Mouse (Mus musculus) heart, postnatal 25 days (tissue): Measurements from ENCODE around the gene Spata16. TPM values are rescaled to one million over a fixed set of nuclear protein-coding genes. Genes with fewer than 3 reads are reported as not detected.

Experiments used
- DNase-seq: peaks from one replicate; pipeline ENCODE4 v3.0.0; 2022; ENCODE audit warnings: low spot score
- intact Hi-C: fragments of 180-260 bp; cut with DNase I; formaldehyde crosslinking; loops from one replicate; pipeline ENCODE4 v1.15.1; 2025
- total RNA-seq, 2 experiments: library from RNA; stranded (reverse); gene quantifications; 2 replicates each; pipeline ENCODE4 v1.2.3; 2021

Gene Spata16
- total RNA-seq, 2 experiments from 2014 or later, result not detected

- intact Hi-C loops, result no loop called here
- DNase-seq, result no peak
These were observed 189.8 kb downstream of the Spata16 start for GRCm38 (mm10) chr3:26826958-26827839.

- intact Hi-C loops, result no loop called here
- no peak for DNase-seq
These were observed 195.5 kb downstream of the Spata16 start for GRCm38 (mm10) chr3:26832954-26833353.

GRCm38 (mm10) chr3:26834178-26835050, 197.0 kb downstream of the Spata16 start:
- no peak for DNase-seq
- intact Hi-C loops, result no loop called here

GRCm38 (mm10) chr3:26835051-26835755, 197.8 kb downstream of the Spata16 start:
- DNase-seq, result no peak
- intact Hi-C loops, result no loop called here

- intact Hi-C loops, result no loop called here
- no peak for DNase-seq
These were observed 207.6 kb downstream of the Spata16 start for GRCm38 (mm10) chr3:26845041-26845440.

- DNase-seq, result no peak
- intact Hi-C loops, result no loop called here
These were observed 210.5 kb downstream of the Spata16 start for GRCm38 (mm10) chr3:26847935-26848334.

GRCm38 (mm10) chr3:26850207-26850606, 212.8 kb downstream of the Spata16 start:
- intact Hi-C loops, result no loop called here
- no peak for DNase-seq

- no peak for DNase-seq
- intact Hi-C loops, result no loop called here
These were observed 213.5 kb downstream of the Spata16 start for GRCm38 (mm10) chr3:26850691-26851563.

GRCm38 (mm10) chr3:26853557-26853956, 216.1 kb downstream of the Spata16 start:
- DNase-seq, result no peak
- intact Hi-C loops, result no loop called here

GRCm38 (mm10) chr3:26874706-26875105, 237.3 kb downstream of the Spata16 start:
- intact Hi-C loops, result no loop called here
- no peak for DNase-seq

GRCm38 (mm10) chr3:26877291-26877690, 239.9 kb downstream of the Spata16 start:
- DNase-seq, result no peak
- intact Hi-C loops, result no loop called here

GRCm38 (mm10) chr3:26916607-26917006, 279.2 kb downstream of the Spata16 start:
- intact Hi-C loops, result no loop called here
- no peak for DNase-seq

- intact Hi-C loops, result no loop called here
- DNase-seq, result no peak
These were observed 283.6 kb downstream of the Spata16 start for GRCm38 (mm10) chr3:26920986-26921385.

GRCm38 (mm10) chr3:26921576-26921975, 284.2 kb downstream of the Spata16 start:
- DNase-seq, result no peak
- intact Hi-C loops, result no loop called here

GRCm38 (mm10) chr3:26923391-26923790, 286.0 kb downstream of the Spata16 start:
- intact Hi-C loops, result no loop called here
- no peak for DNase-seq

- DNase-seq, result no peak
- intact Hi-C loops, result no loop called here
These were observed 286.8 kb downstream of the Spata16 start for GRCm38 (mm10) chr3:26924212-26924611.

GRCm38 (mm10) chr3:26933079-26933478, 295.7 kb downstream of the Spata16 start:
- intact Hi-C loops, result no loop called here
- DNase-seq, result no peak

- intact Hi-C loops, result no loop called here
- no peak for DNase-seq
These were observed 299.6 kb downstream of the Spata16 start for GRCm38 (mm10) chr3:26936897-26937590.

- intact Hi-C loops, result no loop called here
- no peak for DNase-seq
These were observed 329.4 kb downstream of the Spata16 start for GRCm38 (mm10) chr3:26966776-26967175.
